Mouse (Mus musculus) C2C12 (cell line): Measurements from ENCODE around the gene Ier3. TPM values are rescaled to one million over a fixed set of nuclear protein-coding genes. Genes with fewer than 3 reads are reported as not detected.
"Not testable (repeated sequence)": the region's sequence is repeated elsewhere in the genome, so short reads cannot be mapped to it uniquely, and the experiment has no call there.

Experiments used
- H3K27me3 ChIP-seq: one replicate; pipeline ENCODE4 v1.6.1; 2011; ENCODE audit not compliant: control insufficient read depth, insufficient read depth, insufficient read length
- H3K36me3 ChIP-seq: one replicate; pipeline ENCODE4 v1.6.1; 2011; ENCODE audit not compliant: control insufficient read depth, insufficient read depth
- H3K4me3 ChIP-seq: one replicate; pipeline ENCODE4 v1.5.1; 2011; ENCODE audit warnings: mild to moderate bottlenecking, control low read depth; ENCODE audit not compliant: poor library complexity, insufficient read depth, severe bottlenecking
- H3K79me2 ChIP-seq: one replicate; pipeline ENCODE4 v1.6.1; 2011; ENCODE audit not compliant: control insufficient read depth, insufficient read depth
- H3K79me3 ChIP-seq: one replicate; pipeline ENCODE4 v1.6.1; 2011; ENCODE audit warnings: low read depth, control low read depth
- H3ac ChIP-seq: one replicate; pipeline ENCODE3; 2011; ENCODE audit warnings: low read depth; ENCODE audit not compliant: control insufficient read depth, insufficient read length
- CEBPB ChIP-seq: IDR thresholded peaks from one replicate; pipeline ENCODE4 v1.6.1; 2011; ENCODE audit warnings: low read depth, mild to moderate bottlenecking, control low read depth, moderate library complexity
- CTCF ChIP-seq: IDR thresholded peaks from one replicate; pipeline ENCODE4 v1.5.1; 2011; ENCODE audit not compliant: control insufficient read depth, insufficient read depth, insufficient read length
- FOSL1 ChIP-seq: IDR thresholded peaks from one replicate; pipeline ENCODE4 v1.8.0; 2011; ENCODE audit warnings: mild to moderate bottlenecking, low read length; ENCODE audit not compliant: poor library complexity, insufficient read depth, severe bottlenecking
- MAX ChIP-seq: IDR thresholded peaks from one replicate; pipeline ENCODE4 v1.6.1; 2011; ENCODE audit warnings: mild to moderate bottlenecking, control low read depth
- MYOD1 ChIP-seq: IDR thresholded peaks from one replicate; pipeline ENCODE4 v1.6.1; 2011; ENCODE audit warnings: low read depth; ENCODE audit not compliant: control insufficient read depth, insufficient read length
- MYOG ChIP-seq: IDR thresholded peaks from one replicate; pipeline ENCODE4 v1.6.1; 2011; ENCODE audit not compliant: control insufficient read depth, insufficient read length; ENCODE audit errors: extremely low read depth
- USF1 ChIP-seq: IDR thresholded peaks from one replicate; pipeline ENCODE4 v1.6.1; 2011; ENCODE audit warnings: low read depth, mild to moderate bottlenecking, control low read depth, moderate library complexity
- polyA plus RNA-seq: library from polyadenylated mRNA; unstranded; fragments of >200 nt; fragmentation: generic; extraction: Trizol; gene quantifications from one replicate; pipeline ENCODE4 v1.2.1, GENCODE M21; 2012; ENCODE audit warnings: missing spikeins

Gene Ier3
- polyA plus RNA-seq, 1 experiment = 55.2 TPM

DNA sequence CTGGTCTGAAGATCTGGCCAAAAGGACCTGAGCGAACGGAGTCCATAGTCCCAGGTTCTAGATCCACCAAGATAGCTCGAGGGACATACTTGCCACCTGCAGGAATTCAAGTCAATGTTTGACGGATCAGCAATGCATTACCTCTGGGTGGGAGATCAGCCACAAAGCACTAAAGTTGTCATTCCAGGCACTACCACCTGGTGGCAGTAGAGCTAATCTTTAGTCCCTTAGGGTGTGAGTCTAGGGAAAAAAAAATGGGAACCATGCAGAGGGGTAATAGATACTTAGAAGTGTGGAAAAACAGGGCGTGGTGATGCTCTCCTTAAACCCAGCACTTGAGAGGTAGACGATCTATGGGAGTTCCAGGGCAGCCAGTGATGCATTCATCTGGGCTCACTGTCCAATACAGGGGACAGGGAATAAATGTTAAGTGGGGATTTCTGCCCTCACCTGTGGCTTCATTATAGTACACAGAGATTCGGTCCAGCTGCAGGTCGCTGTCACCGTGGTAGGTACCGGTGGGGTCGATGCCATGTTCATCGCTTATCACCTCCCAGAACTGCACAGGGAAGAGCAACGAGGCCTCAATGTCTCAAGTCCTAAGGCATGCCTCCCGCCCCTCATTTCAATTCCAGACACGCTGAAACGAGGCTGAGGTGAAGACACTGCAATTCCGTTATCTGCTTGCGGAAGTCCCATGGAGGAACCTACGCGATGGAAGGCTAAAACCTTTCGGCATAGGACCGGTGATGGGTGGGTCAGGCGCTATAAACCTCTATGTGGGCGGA, 14.9 kb downstream of the Ier3 start:
- H3K79me3 ChIP-seq = peaks cover 44% of the 10 kb centered on the region
- peaks cover 36% of the 10 kb centered on the region for H3K36me3 ChIP-seq
- peak overlapping the region; percentile 94 for H3K4me3 ChIP-seq
- TF ChIP-seq MAX (peak; percentile 34), CTCF (peak; percentile 54), CEBPB (no peak)
- H3ac ChIP-seq = peak overlapping the region; percentile 95
- H3K27me3 ChIP-seq = no peaks in the 10 kb centered on the region
- peaks cover 60% of the 10 kb centered on the region for H3K79me2 ChIP-seq

DNA sequence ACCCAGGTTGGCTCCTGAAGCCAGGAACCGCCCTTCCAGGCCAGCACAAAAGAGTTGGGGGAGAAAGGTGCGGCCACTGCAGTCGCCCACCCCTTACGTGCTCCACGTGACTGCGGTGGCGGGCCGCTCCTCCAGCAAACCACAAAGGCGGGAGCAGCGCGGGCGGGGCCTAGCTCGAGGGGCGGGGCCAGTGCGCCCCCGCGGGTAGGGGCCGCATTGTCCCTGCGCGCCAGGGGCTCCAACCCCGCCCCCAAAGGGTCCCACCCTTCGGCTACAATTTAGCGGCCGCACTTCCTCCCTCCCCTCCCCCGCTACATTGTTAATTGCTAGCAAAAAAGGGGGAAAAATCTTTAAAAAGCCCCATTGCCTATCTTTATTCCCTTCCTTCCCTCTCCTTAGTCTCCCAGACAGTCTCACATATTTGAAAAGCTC, 15.5 kb downstream of the Ier3 start:
- no peaks in the 10 kb centered on the region for H3K27me3 ChIP-seq
- peaks cover 62% of the 10 kb centered on the region for H3K79me2 ChIP-seq
- peak overlapping the region; percentile 94 for H3K4me3 ChIP-seq
- H3K79me3 ChIP-seq = peaks cover 44% of the 10 kb centered on the region
- TF ChIP-seq MAX (peak; percentile 87), CTCF (no peak), MYOD1 (no peak), USF1 (peak; percentile 89), MYOG (no peak)
- H3K36me3 ChIP-seq = peaks cover 36% of the 10 kb centered on the region
- H3ac ChIP-seq = peak overlapping the region; percentile 95

DNA sequence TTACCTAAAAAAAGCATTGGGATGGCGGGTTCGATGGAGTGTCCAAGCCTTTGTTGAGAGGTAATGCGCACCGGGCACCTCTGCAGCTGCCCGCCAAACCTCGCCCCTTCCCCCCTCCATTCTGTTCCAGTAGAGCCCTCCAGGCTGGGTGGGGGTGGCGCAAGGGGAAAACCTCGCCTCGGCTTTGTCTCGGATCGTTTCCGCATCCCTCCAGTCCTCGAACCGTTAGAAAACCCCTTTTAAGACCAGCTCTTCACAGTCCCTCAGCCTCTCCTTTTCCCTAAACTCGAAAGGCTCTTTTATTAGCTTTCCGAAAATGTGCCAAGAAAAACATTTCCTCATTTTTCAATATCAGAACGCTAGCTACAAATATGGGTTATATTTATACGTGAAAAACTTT, 16.0 kb downstream of the Ier3 start:
- H3ac ChIP-seq = peak overlapping the region; percentile 83
- H3K79me2 ChIP-seq = peaks cover 66% of the 10 kb centered on the region
- TF ChIP-seq FOSL1 (no peak), MYOD1 (no peak), CTCF (no peak), CEBPB (no peak), MAX (no peak), MYOG (no peak), USF1 (no peak)
- H3K79me3 ChIP-seq = peaks cover 46% of the 10 kb centered on the region
- H3K4me3 ChIP-seq = peak overlapping the region; percentile 94
- H3K36me3 ChIP-seq = peaks cover 36% of the 10 kb centered on the region
- H3K27me3 ChIP-seq = no peaks in the 10 kb centered on the region

DNA sequence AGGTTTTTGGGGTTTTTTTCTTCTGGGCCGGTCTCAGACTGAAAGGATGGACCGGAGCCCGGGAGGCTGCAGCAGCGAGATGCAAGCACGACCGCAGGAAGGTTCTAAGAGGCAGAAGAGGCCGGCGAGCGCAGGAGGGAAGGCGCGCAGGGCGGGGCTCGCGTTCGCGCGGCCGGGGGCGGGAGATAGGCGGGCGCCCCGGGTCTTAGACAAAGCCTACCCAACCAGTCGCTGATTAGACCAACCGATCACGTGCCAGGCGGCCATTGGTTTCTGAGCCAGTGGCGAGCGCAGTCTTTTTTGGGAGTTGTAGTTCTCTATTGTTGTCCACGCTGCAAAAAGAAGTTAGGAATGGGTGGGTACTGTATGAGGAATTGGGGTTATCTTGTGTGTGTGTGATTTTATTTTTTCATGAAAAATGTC, 16.6 kb downstream of the Ier3 start, which contains the start of gene Tubb5:
Gene Tubb5 (minus strand): TSS at position 185 of the 423 bp plus-strand sequence.
- peaks cover 73% of the 10 kb centered on the region for H3K79me2 ChIP-seq
- peak within 1 kb of the TSS; percentile 83 for H3ac ChIP-seq
- peak within 1 kb of the TSS; percentile 94 for H3K4me3 ChIP-seq
- peaks cover 36% of the 10 kb centered on the region for H3K36me3 ChIP-seq
- H3K79me3 ChIP-seq = peaks cover 48% of the 10 kb centered on the region
- TF ChIP-seq FOSL1 (no peak), USF1 (peak; percentile 96), MAX (peak; percentile 51)
- H3K27me3 ChIP-seq = no peaks in the 10 kb centered on the region

DNA sequence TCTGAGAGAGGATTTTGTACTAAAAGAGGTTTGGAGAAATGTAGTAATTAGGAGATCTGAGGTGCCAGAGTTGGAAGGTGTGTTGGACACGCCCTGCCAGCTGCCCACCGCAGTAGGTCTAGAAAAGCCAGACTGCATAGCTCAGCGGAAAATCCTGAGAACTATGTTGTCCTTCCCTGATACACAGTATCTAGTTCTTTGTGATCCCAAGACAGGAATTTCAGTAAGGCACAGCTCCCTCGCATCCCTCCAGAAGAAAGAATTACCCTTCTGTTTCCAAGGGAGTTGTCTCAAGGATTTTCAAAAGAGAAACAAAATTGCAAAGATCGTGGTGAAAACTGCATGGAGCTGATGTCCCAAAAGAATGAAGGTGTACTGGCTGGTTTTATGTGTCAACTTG, 17.1 kb downstream of the Ier3 start:
- Histone ChIP-seq H3K4me3 (peak overlapping the region; percentile 28), H3K27me3 (no peaks in the 10 kb centered on the region), H3K79me2 (peaks cover 71% of the 10 kb centered on the region), H3K36me3 (peaks cover 33% of the 10 kb centered on the region), H3K79me3 (peaks cover 48% of the 10 kb centered on the region), H3ac (peak overlapping the region; percentile 55)
- no peak for TF ChIP-seq MAX
- no peak for TF ChIP-seq USF1
- TF ChIP-seq CTCF = no peak
- no peak for TF ChIP-seq FOSL1
- no peak for TF ChIP-seq CEBPB
- TF ChIP-seq MYOG = no peak
- TF ChIP-seq MYOD1 = no peak

DNA sequence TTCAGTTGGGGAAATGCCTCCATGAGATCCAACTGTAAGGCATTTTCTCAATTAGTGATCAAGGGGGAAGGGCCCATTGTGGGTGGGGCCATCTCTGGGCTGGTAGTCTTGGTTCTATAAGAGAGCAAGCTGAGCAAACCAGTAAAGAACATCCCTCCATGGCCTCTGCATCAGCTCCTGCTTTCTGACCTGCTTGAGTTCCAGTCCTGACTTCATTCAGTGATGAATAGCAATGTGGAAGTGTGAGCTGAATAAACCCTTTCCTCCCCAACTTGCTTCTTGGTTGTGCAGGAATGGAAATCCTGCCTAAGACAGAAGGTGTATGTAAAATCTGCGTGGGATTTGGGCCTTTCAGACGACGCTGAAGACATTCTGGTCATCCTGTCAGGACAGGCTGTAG, 17.5 kb downstream of the Ier3 start:
- not testable (repeated sequence) for H3K27me3 ChIP-seq
- Histone ChIP-seq H3K4me3 (peak overlapping the region; percentile 28), H3K79me3 (peaks cover 44% of the 10 kb centered on the region), H3ac (peak overlapping the region; percentile 32), H3K79me2 (peaks cover 67% of the 10 kb centered on the region), H3K36me3 (peaks cover 29% of the 10 kb centered on the region)
